Mouse (Mus musculus): ENCODE results near the gene Adam6b. TPM values are rescaled to one million over a fixed set of nuclear protein-coding genes. Genes with fewer than 3 reads are reported as not detected.

Gene Adam6b
- not detected in 2 replicates for polyA plus RNA-seq (2015; fragmentation: Nextera tagmentation; extraction: Ambion mirVana)

GRCm38 (mm10) chr12:113489211-113489610 is at the start of gene Adam6b:
TSS of gene Adam6b (plus strand) at chr12:113489511.

Other genes with a start within 250 kb of the Adam6b start
- gene Adam6a, start 54.4 kb downstream of the Adam6b start, polyA plus RNA-seq (2015; fragmentation: Nextera tagmentation; extraction: Ambion mirVana) = not detected in 2 replicates